Mouse (Mus musculus): ENCODE data around the gene Ccdc82. TPM values are rescaled to one million over a fixed set of nuclear protein-coding genes. Genes with fewer than 3 reads are reported as not detected.

Ccdc82 gene
- total RNA-seq, 2 experiments from 2014 or later: 7.8 to 9.8 TPM

Other genes with a start within 250 kb of the Ccdc82 start
- 1 to 10 TPM; 5.3 to 5.5 TPM for gene Jrkl, start 1.1 kb upstream of the Ccdc82 start, total RNA-seq (2021)
- 1 to 10 TPM; 5.3 to 6.0 TPM for gene Maml2, start 51.0 kb downstream of the Ccdc82 start, total RNA-seq (2021)
- not detected for gene Gm17571, start 199.8 kb downstream of the Ccdc82 start, total RNA-seq (2021)